Mouse (Mus musculus) liver, embryonic 14.5 days (tissue): ENCODE results near the gene Tmem151b. TPM values are rescaled to one million over a fixed set of nuclear protein-coding genes. Genes with fewer than 3 reads are reported as not detected.

ENCODE experiments used
- ATAC-seq: fragments of 200-750 bp; cut with Nextera tagmentation; 2 replicates; pipeline ENCODE4 v1.8.0; 2017; ENCODE audit warnings: moderate number of reproducible peaks, mild to moderate bottlenecking, moderate library complexity; ENCODE audit not compliant: insufficient read depth
- DNase-seq, 3 experiments: peaks; one replicate each; pipeline ENCODE4 v3.0.0-alpha.2; 2012 to 2013; ENCODE audit warnings: low read depth in 3 of 3, low spot score in 3 of 3
- H3K27ac ChIP-seq: fragments of 300-500 bp; sonication (generic); 2 replicates; pipeline ENCODE4 v1.5.1; 2014; ENCODE audit warnings: moderate library complexity, mild to moderate bottlenecking, control low read depth, inconsistent platforms
- H3K27me3 ChIP-seq: fragments of 300-500 bp; sonication (generic); 2 replicates; pipeline ENCODE4 v1.6.1; 2014; ENCODE audit warnings: mild to moderate bottlenecking, low read length, moderate library complexity; ENCODE audit not compliant: control insufficient read depth, insufficient read depth
- H3K36me3 ChIP-seq: fragments of 300-500 bp; sonication (generic); replicated peaks from 2 replicates; pipeline ENCODE4 v1.6.1; 2014; ENCODE audit warnings: low read depth; ENCODE audit not compliant: control insufficient read depth, insufficient read depth
- H3K4me1 ChIP-seq, 2 experiments: fragments of 200-500 bp in 1 of 2; fragments of 300-500 bp in 1 of 2; sonication (generic) in 1 of 2; replicated peaks; 2 replicates each; pipeline ENCODE4 v1.6.1; 2012 to 2014; ENCODE audit warnings: antibody characterized with exemption in 1 of 2, inconsistent platforms in 1 of 2, low read length in 1 of 2; ENCODE audit not compliant: control insufficient read depth in 2 of 2, insufficient read depth in 2 of 2
- H3K4me2 ChIP-seq: fragments of 300-500 bp; sonication (generic); 2 replicates; pipeline ENCODE4 v1.6.1; 2014; ENCODE audit warnings: low read depth, mild to moderate bottlenecking, control low read depth, moderate library complexity
- H3K4me3 ChIP-seq, 2 experiments: fragments of 200-500 bp in 1 of 2; fragments of 300-500 bp in 1 of 2; sonication (generic) in 1 of 2; 2 replicates each; pipeline ENCODE4 v1.5.1; 2012 to 2014; ENCODE audit warnings: low read depth in 2 of 2, low read length in 2 of 2, mild to moderate bottlenecking in 2 of 2, control low read depth in 1 of 2, inconsistent platforms in 1 of 2, moderate library complexity in 1 of 2; ENCODE audit not compliant: insufficient read depth in 1 of 2
- H3K9ac ChIP-seq: fragments of 300-500 bp; sonication (generic); replicated peaks from 2 replicates; pipeline ENCODE4 v1.6.1; 2014; ENCODE audit warnings: mild to moderate bottlenecking, control low read depth, moderate library complexity
- H3K9me3 ChIP-seq: fragments of 300-500 bp; sonication (generic); 2 replicates; pipeline ENCODE4 v1.6.1; 2016; ENCODE audit warnings: low read length, mixed read lengths; ENCODE audit not compliant: control insufficient read depth
- CTCF ChIP-seq: IDR thresholded peaks from 2 replicates; pipeline ENCODE4 v1.5.1; 2016; ENCODE audit warnings: antibody characterized with exemption, low read depth, control low read depth
- EP300 ChIP-seq: IDR thresholded peaks from 2 replicates; pipeline ENCODE4 v1.6.1; 2016; ENCODE audit warnings: antibody characterized with exemption, low read depth
- WGBS: fragments of 180-500 bp; shearing (Covaris S2); extraction: QIAGEN DNeasy Blood & Tissue Kit; methylation state at CpG from one replicate; pipeline ENCODE4 v1.1.7; 2014; ENCODE audit not compliant: insufficient replicate concordance; 5-methylcytosine and 5-hydroxymethylcytosine counted together
- polyA plus RNA-seq, 2 experiments: library from polyadenylated mRNA; depleted of rRNA in 1 of 2; stranded (reverse) in 1 of 2; unstranded in 1 of 2; fragments of >200 nt; fragmentation: Nextera tagmentation in 1 of 2; extraction: Ambion mirVana in 1 of 2; gene quantifications; 2 replicates each; pipeline versions ENCODE4 v1.2.1 to v1.2.3; 2012 to 2014

Gene Tmem151b
- polyA plus RNA-seq, 2 experiments: 0.08 TPM; not detected in 1

DNA sequence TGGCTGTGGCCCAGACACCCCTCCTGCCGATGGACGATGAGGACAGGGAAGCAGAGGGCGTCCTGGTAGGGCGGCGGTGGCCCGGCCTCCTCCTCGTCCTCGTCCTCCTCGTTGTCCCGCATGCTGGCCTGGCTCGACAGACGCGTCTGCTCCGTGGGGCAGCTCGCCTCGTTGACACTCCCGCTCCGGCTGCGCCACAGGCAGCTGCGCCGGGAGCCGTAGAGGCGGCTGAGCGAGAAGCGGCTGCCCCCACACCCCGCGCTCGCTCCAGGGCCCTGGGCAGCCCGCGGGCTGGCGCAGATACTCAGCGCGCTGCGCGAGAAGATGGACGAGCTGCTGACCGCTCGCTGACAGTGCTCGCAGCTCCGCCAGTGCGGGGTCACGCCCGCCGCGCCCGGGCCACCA is 4.6 kb downstream of the Tmem151b start:
- Histone ChIP-seq H3K4me2 (no peak overlapping the region), H3K36me3 (no peaks in the 10 kb centered on the region), H3K9ac (no peak overlapping the region), H3K27ac (no peak overlapping the region), H3K9me3 (no peaks in the 10 kb centered on the region), H3K27me3 (peaks cover 72% of the 10 kb centered on the region), H3K4me3 (no peak overlapping the region), H3K4me1 (no peaks in the 10 kb centered on the region)
- 2% methylated on average over 44 of the region's 46 CpGs for WGBS
- DNase-seq (no peak), ATAC-seq (no peak)
- TF ChIP-seq EP300 (no peak), CTCF (no peak)

- Histone ChIP-seq H3K36me3 (no peaks in the 10 kb centered on the region), H3K4me2 (no peak overlapping the region), H3K4me1 (no peaks in the 10 kb centered on the region), H3K27ac (no peak overlapping the region), H3K4me3 (no peak overlapping the region), H3K9me3 (no peaks in the 10 kb centered on the region), H3K9ac (no peak overlapping the region), H3K27me3 (peaks cover 66% of the 10 kb centered on the region)
- no peak for ATAC-seq
- no peak for DNase-seq
- TF ChIP-seq EP300: no peak
- no peak for TF ChIP-seq CTCF
- 3% methylated on average over 24 of the region's 24 CpGs for WGBS
These were observed 5.2 kb downstream of the Tmem151b start for GRCm38 (mm10) chr17:45544001-45544872.

GRCm38 (mm10) chr17:45543115-45543514 is 6.4 kb downstream of the Tmem151b start:
- ATAC-seq (no peak), DNase-seq (no peak)
- Histone ChIP-seq H3K4me1 (no peaks in the 10 kb centered on the region), H3K4me2 (no peak overlapping the region), H3K27ac (no peak overlapping the region), H3K9me3 (no peaks in the 10 kb centered on the region), H3K36me3 (no peaks in the 10 kb centered on the region), H3K9ac (no peak overlapping the region), H3K27me3 (peaks cover 54% of the 10 kb centered on the region), H3K4me3 (no peak overlapping the region)
- TF ChIP-seq EP300 (no peak), CTCF (no peak)
- 11% methylated on average over 1 of the region's 1 CpGs for WGBS

GRCm38 (mm10) chr17:45542705-45543104 is 6.8 kb downstream of the Tmem151b start:
- no peak overlapping the region for H3K4me2 ChIP-seq
- H3K4me3 ChIP-seq: no peak overlapping the region
- peaks cover 50% of the 10 kb centered on the region for H3K27me3 ChIP-seq
- DNase-seq (no peak), ATAC-seq (no peak)
- H3K9ac ChIP-seq: no peak overlapping the region
- no peaks in the 10 kb centered on the region for H3K9me3 ChIP-seq
- no peaks in the 10 kb centered on the region for H3K36me3 ChIP-seq
- no peak for TF ChIP-seq EP300
- TF ChIP-seq CTCF: no peak
- no peak overlapping the region for H3K27ac ChIP-seq
- H3K4me1 ChIP-seq: no peaks in the 10 kb centered on the region
- 54% methylated on average over 2 of the region's 2 CpGs for WGBS

- H3K4me3 ChIP-seq: no peak overlapping the region
- no peaks in the 10 kb centered on the region for H3K4me1 ChIP-seq
- ATAC-seq (no peak), DNase-seq (no peak)
- H3K36me3 ChIP-seq: no peaks in the 10 kb centered on the region
- no peak overlapping the region for H3K9ac ChIP-seq
- peaks cover 44% of the 10 kb centered on the region for H3K27me3 ChIP-seq
- H3K9me3 ChIP-seq: no peaks in the 10 kb centered on the region
- H3K4me2 ChIP-seq: no peak overlapping the region
- no peak overlapping the region for H3K27ac ChIP-seq
- TF ChIP-seq CTCF: no peak
- TF ChIP-seq EP300: no peak
- 18% methylated on average over 6 of the region's 6 CpGs for WGBS
These were observed 7.3 kb downstream of the Tmem151b start for GRCm38 (mm10) chr17:45542129-45542528.
